In the genomic region with DNA sequence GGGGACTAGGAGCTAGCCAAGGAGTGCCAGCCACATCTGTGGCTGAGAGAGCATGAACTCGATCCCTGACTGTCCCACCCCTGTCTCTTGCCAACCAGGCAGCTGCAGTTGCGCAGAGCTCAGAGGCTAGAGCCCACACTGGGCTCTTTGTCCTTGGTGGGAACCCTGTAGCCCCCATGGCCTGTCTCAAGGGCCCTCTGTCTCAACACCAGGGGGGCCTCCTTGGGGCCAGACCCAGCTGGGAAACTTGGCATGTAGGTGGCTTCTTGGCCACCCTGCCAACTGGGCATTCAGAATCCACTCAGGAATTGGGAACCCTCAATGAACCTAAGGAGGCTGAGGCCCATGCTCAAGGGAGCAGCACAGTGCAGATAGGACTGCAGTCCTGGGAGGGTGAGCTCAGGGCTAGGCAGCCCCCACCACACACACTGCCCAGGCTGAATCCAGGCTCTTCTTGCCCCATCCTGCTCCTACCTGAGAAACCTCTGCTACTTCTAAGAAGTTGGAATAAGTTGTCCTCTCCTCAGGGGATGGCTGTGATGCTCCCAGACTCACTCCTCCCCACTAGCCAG, we compare ENCODE assay signal across 16 mouse cellular contexts. TPM values are rescaled to one million over a fixed set of nuclear protein-coding genes. Genes with fewer than 3 reads are reported as not detected.
A peak's percentile ranks its signal among the peaks of the same experiment; 100 is the strongest.
DNase-seq lines count a peak whose midpoint lies in the region; ATAC-seq lines count a peak whose summit lies in the region.
"Had no signal": no experiment of that assay in that cellular context is flagged by ENCODE, and none has a peak within 500 bp of the region (broad histone marks: within the 10 kb centered on the region; RNA-seq: fewer than 3 reads in every experiment).

No protein-coding gene starts in this region.

- 56% methylated on average over 2 of the region's 2 CpGs for WGBS in embryonic facial prominence, embryonic 15.5 days
- WGBS in embryonic facial prominence, embryonic 10.5 days: 73% methylated on average over 2 of the region's 2 CpGs
- 72% methylated on average over 2 of the region's 2 CpGs for WGBS in limb, embryonic 13.5 days
- WGBS in limb, embryonic 10.5 days: 84% methylated on average over 2 of the region's 2 CpGs
- WGBS in hindbrain, embryonic 11.5 days: 87% methylated on average over 2 of the region's 2 CpGs
- 82% methylated on average over 2 of the region's 2 CpGs for WGBS in midbrain, embryonic 16.5 days

- peaks cover 52% of the 10 kb centered on the region for H3K27me3 ChIP-seq in embryonic facial prominence, embryonic 15.5 days
- peaks cover 87% of the 10 kb centered on the region for H3K27me3 ChIP-seq in embryonic facial prominence, embryonic 10.5 days (replicated peaks; ENCODE audit: low read depth, poor library complexity, severe bottlenecking)
- peaks cover 78% of the 10 kb centered on the region for H3K27me3 ChIP-seq in limb, embryonic 13.5 days
- peaks cover 80% of the 10 kb centered on the region for H3K27me3 ChIP-seq in limb, embryonic 10.5 days (ENCODE audit: low read depth, poor library complexity, severe bottlenecking)
- H3K27me3 ChIP-seq in hindbrain, embryonic 11.5 days (ENCODE audit: control insufficient read depth, insufficient read depth, low read length): peaks cover 20% of the 10 kb centered on the region
- H3K27me3 ChIP-seq in midbrain, embryonic 16.5 days (ENCODE audit: control insufficient read depth, insufficient read depth, low read depth, low read length): no peaks in the 10 kb centered on the region

- H3K4me1 ChIP-seq in embryonic facial prominence, embryonic 15.5 days: peaks cover 40% of the 10 kb centered on the region
- peaks cover 46% of the 10 kb centered on the region for H3K4me1 ChIP-seq in embryonic facial prominence, embryonic 10.5 days
- peaks cover 15% of the 10 kb centered on the region for H3K4me1 ChIP-seq in limb, embryonic 13.5 days
- H3K4me1 ChIP-seq in limb, embryonic 10.5 days: peaks cover 27% of the 10 kb centered on the region
- H3K4me1 ChIP-seq in hindbrain, embryonic 11.5 days (replicated peaks; ENCODE audit: control insufficient read depth, insufficient read depth, low read length): peaks cover 16% of the 10 kb centered on the region
- H3K4me1 ChIP-seq in midbrain, embryonic 16.5 days (ENCODE audit: control insufficient read depth, insufficient read depth, low read length): peaks cover 20% of the 10 kb centered on the region
- H3K4me1 ChIP-seq: liver, embryonic 12.5 days had no signal

- H3K9me3 ChIP-seq in embryonic facial prominence, embryonic 15.5 days (replicated peaks): no peaks in the 10 kb centered on the region
- no peaks in the 10 kb centered on the region for H3K9me3 ChIP-seq in embryonic facial prominence, embryonic 10.5 days
- no peaks in the 10 kb centered on the region for H3K9me3 ChIP-seq in limb, embryonic 13.5 days
- H3K9me3 ChIP-seq in limb, embryonic 10.5 days (replicated peaks): no peaks in the 10 kb centered on the region
- no peaks in the 10 kb centered on the region for H3K9me3 ChIP-seq in hindbrain, embryonic 11.5 days (ENCODE audit: control insufficient read depth, low read length)
- H3K9me3 ChIP-seq in midbrain, embryonic 16.5 days (replicated peaks; ENCODE audit: control insufficient read depth, low read length, poor library complexity, severe bottlenecking): no peaks in the 10 kb centered on the region
- H3K9me3 ChIP-seq: liver, embryonic 12.5 days; neural tube, embryonic 12.5 days; stomach, embryonic 15.5 days had no signal

- ATAC-seq in embryonic facial prominence, embryonic 15.5 days (ENCODE audit: insufficient number of reproducible peaks, low FRiP score, low TSS enrichment, low read depth): 0 out of 2 replicates have a peak, but pooled peaks have one; percentile 30
- ATAC-seq in limb, embryonic 13.5 days (ENCODE audit: low FRiP score, low read depth): no peak
- no peak for ATAC-seq in hindbrain, embryonic 11.5 days (ENCODE audit: low FRiP score)
- ATAC-seq in midbrain, embryonic 16.5 days: peak; percentile 43; the same call in 1 of the 2 replicates
- ATAC-seq: liver, embryonic 12.5 days; lung, postnatal 0 days had no signal

- DNase-seq in embryonic facial prominence, embryonic 10.5 days (ENCODE audit: low spot score): no peak
- no peak for DNase-seq in limb, embryonic 10.5 days (ENCODE audit: low spot score)
- no peak for DNase-seq in hindbrain, embryonic 11.5 days (ENCODE audit: low spot score)
- no peak for DNase-seq in testis, postnatal 14 days (ENCODE audit: low spot score)
- DNase-seq in thymus, adult 18-20 months: no peak
- DNase-seq: adrenal gland, adult 8-10 months; cerebellum, postnatal 36 days; heart, postnatal 36 days; kidney, adult 2 months had no signal

- no peak overlapping the region for H3K4me3 ChIP-seq in embryonic facial prominence, embryonic 15.5 days (replicated peaks)
- no peak overlapping the region for H3K4me3 ChIP-seq in embryonic facial prominence, embryonic 10.5 days
- no peak overlapping the region for H3K4me3 ChIP-seq in limb, embryonic 13.5 days
- no peak overlapping the region for H3K4me3 ChIP-seq in limb, embryonic 10.5 days
- H3K4me3 ChIP-seq in hindbrain, embryonic 11.5 days (ENCODE audit: low read depth, low read length): no peak overlapping the region
- H3K4me3 ChIP-seq in midbrain, embryonic 16.5 days (ENCODE audit: low read depth, low read length): no peak overlapping the region
- H3K4me3 ChIP-seq: liver, embryonic 12.5 days; neural tube, embryonic 12.5 days; stomach, embryonic 15.5 days had no signal

- H3K9ac ChIP-seq in embryonic facial prominence, embryonic 15.5 days: no peak overlapping the region
- H3K9ac ChIP-seq in limb, embryonic 13.5 days: no peak overlapping the region
- H3K9ac ChIP-seq in hindbrain, embryonic 11.5 days (ENCODE audit: low read depth, low read length): no peak overlapping the region
- H3K9ac ChIP-seq in midbrain, embryonic 16.5 days (ENCODE audit: low read depth, low read length): no peak overlapping the region
- H3K9ac ChIP-seq: liver, embryonic 12.5 days; stomach, embryonic 15.5 days had no signal

- H3K4me2 ChIP-seq in embryonic facial prominence, embryonic 15.5 days (replicated peaks): no peak overlapping the region
- no peak overlapping the region for H3K4me2 ChIP-seq in limb, embryonic 13.5 days (replicated peaks)
- no peak overlapping the region for H3K4me2 ChIP-seq in hindbrain, embryonic 11.5 days (replicated peaks; ENCODE audit: low read depth, low read length)
- no peak overlapping the region for H3K4me2 ChIP-seq in midbrain, embryonic 16.5 days (ENCODE audit: low read length)
- H3K4me2 ChIP-seq: liver, embryonic 12.5 days; stomach, embryonic 15.5 days had no signal

- no peak overlapping the region; the same call in 1 of the 2 replicates for H3K27ac ChIP-seq in embryonic facial prominence, embryonic 15.5 days (replicated peaks)
- H3K27ac ChIP-seq in embryonic facial prominence, embryonic 10.5 days (replicated peaks): no peak overlapping the region
- H3K27ac ChIP-seq in limb, embryonic 13.5 days: peak overlapping the region; percentile 15; the same call in 1 of the 2 replicates
- H3K27ac ChIP-seq in limb, embryonic 10.5 days: no peak overlapping the region
- H3K27ac ChIP-seq in hindbrain, embryonic 11.5 days (ENCODE audit: low read depth, low read length): 0 out of 2 replicates have a peak overlapping the region, but pooled peaks have one; percentile 17
- peak overlapping the region; percentile 43 for H3K27ac ChIP-seq in midbrain, embryonic 16.5 days (ENCODE audit: low read length)
- H3K27ac ChIP-seq: liver, embryonic 12.5 days; neural tube, embryonic 12.5 days; stomach, embryonic 15.5 days had no signal

- no peaks in the 10 kb centered on the region for H3K36me3 ChIP-seq in embryonic facial prominence, embryonic 15.5 days
- no peaks in the 10 kb centered on the region for H3K36me3 ChIP-seq in embryonic facial prominence, embryonic 10.5 days (replicated peaks)
- H3K36me3 ChIP-seq in limb, embryonic 13.5 days: no peaks in the 10 kb centered on the region
- H3K36me3 ChIP-seq in limb, embryonic 10.5 days: no peaks in the 10 kb centered on the region
- no peaks in the 10 kb centered on the region for H3K36me3 ChIP-seq in hindbrain, embryonic 11.5 days (ENCODE audit: control insufficient read depth, insufficient read depth, low read length)
- no peaks in the 10 kb centered on the region for H3K36me3 ChIP-seq in midbrain, embryonic 16.5 days (ENCODE audit: control insufficient read depth, insufficient read depth, low read length)
- H3K36me3 ChIP-seq: liver, embryonic 12.5 days; neural tube, embryonic 12.5 days; stomach, embryonic 15.5 days had no signal

RNA-seq across cellular contexts. Expression of gene Rap1gap, which starts 15.5 kb away (rescaled TPM):
- 16.4 and 19.9 TPM in 2 replicates for polyA plus RNA-seq in embryonic facial prominence, embryonic 15.5 days (2015; fragmentation: Nextera tagmentation; extraction: Ambion mirVana)
- polyA plus RNA-seq in embryonic facial prominence, embryonic 10.5 days (2016; fragmentation: Nextera tagmentation; extraction: Ambion mirVana): 3.8 and 6.9 TPM in 2 replicates
- 10.7 and 11.4 TPM in 2 replicates for polyA plus RNA-seq in limb, embryonic 13.5 days (2015; fragmentation: Nextera tagmentation; extraction: Ambion mirVana)
- 2.8 and 4.2 TPM in 2 replicates for polyA plus RNA-seq in limb, embryonic 10.5 days (2016; fragmentation: Nextera tagmentation; extraction: Ambion mirVana)
- 8.5 and 9.1 TPM in 2 replicates for polyA plus RNA-seq in hindbrain, embryonic 11.5 days (2014; fragmentation: Nextera tagmentation; extraction: Ambion mirVana)
- polyA plus RNA-seq in midbrain, embryonic 16.5 days (2015; fragmentation: Nextera tagmentation; extraction: Ambion mirVana): 83.0 and 105 TPM in 2 replicates

Comparison
In these comparisons a context has a peak if more than half of its experiments do, and no peak if none do; other contexts are left out.
1. H3K27ac ChIP-seq: peak in limb, embryonic 13.5 days (single experiment), hindbrain, embryonic 11.5 days (single experiment) and midbrain, embryonic 16.5 days (single experiment); none in embryonic facial prominence, embryonic 15.5 days (single experiment), embryonic facial prominence, embryonic 10.5 days (single experiment) and limb, embryonic 10.5 days (single experiment).
2. ATAC-seq: peak in embryonic facial prominence, embryonic 15.5 days (single experiment) and midbrain, embryonic 16.5 days (single experiment); none in limb, embryonic 13.5 days (single experiment) and hindbrain, embryonic 11.5 days (single experiment).